Mouse (Mus musculus): ENCODE data around the gene Gja8. TPM values are rescaled to one million over a fixed set of nuclear protein-coding genes. Genes with fewer than 3 reads are reported as not detected.
A peak's percentile ranks its signal among the peaks of the same experiment; 100 is the strongest.

Gja8 gene
- not detected for total RNA-seq (2021)
- polyA plus RNA-seq (2012; rRNA removed): not detected in 2 replicates
- long read RNA-seq: 0 reads

DNA sequence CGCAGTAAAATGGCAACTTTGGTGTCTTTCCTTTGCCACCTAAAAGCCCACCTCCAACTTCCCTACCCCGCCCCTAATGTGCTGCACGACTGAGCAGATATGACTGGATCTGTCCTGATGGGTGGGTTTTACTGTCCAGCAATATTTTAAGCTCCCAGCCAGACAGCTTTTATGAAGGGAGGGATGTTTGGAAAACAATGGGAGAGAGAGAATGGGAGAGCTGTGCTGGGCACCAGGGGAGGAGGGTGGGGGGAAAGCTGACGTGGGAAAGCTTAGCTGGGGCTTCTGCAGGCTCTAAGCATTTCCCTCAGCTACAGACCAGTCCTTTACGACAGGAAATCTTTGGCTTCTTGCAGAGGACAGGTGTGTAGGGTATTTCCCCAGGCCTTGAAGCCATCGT is at the start of gene Gja8:
TSS of gene Gja8 (minus strand) at position 101 of the 400 bp plus-strand sequence.
- Histone ChIP-seq H3K27me3 (ENCODE audit: control insufficient read depth, insufficient read depth, low read length) (no peaks in the 10 kb centered on the region), H3K79me2 (replicated peaks; ENCODE audit: control insufficient read depth, insufficient read depth, low read length) (no peaks in the 10 kb centered on the region), H3K36me3 (ENCODE audit: control insufficient read depth, insufficient read depth, low read length) (no peaks in the 10 kb centered on the region), H3K4me1 (ENCODE audit: control insufficient read depth, insufficient read depth, low read length) (no peaks in the 10 kb centered on the region), H3K27ac (no peak within 1 kb of the TSS), H3K9ac (ENCODE audit: low read depth, low read length) (no peak within 1 kb of the TSS), H3K4me3 (no peak within 1 kb of the TSS)
- 70% methylated on average over 6 of the region's 6 CpGs for WGBS
- DNase-seq: no peak
- intact Hi-C loops (cut with DNase I): no loop called here
- TF ChIP-seq POLR2A (IDR thresholded peaks at IDR 0.05; ENCODE audit: insufficient read depth, low read depth, low read length): no peak
- no peak for TF ChIP-seq EP300 (IDR thresholded peaks at IDR 0.05; ENCODE audit: insufficient read depth, low read depth, low read length)
- no peak for TF ChIP-seq CTCF (IDR thresholded peaks at IDR 0.05)

DNA sequence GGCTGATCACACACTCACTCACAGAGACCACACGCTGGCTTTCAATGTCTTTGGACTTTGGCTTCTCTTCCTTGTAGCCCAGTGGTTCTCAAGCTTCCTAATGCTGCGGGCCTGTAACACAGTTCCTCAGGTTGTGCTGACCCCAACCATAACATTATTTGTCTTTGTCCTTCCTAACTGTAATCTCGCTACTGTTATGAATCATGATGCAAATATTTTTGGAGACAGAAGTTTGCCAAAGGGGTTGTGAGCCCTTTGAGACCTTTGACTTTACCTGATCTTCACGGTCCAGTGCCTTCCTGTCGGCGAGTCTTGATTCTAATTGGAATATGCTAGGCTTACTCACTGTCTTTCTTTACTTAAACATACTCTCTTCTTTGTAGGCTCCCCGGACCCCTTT is 48.6 kb upstream of the Gja8 start:
- no peaks in the 10 kb centered on the region for H3K36me3 ChIP-seq (ENCODE audit: control insufficient read depth, insufficient read depth, low read length)

GRCm38 (mm10) chr3:96970986-96971385 is 45.2 kb upstream of the Gja8 start:
- Histone ChIP-seq H3K27ac (no peak overlapping the region), H3K4me3 (no peak overlapping the region), H3K79me2 (replicated peaks; ENCODE audit: control insufficient read depth, insufficient read depth, low read length) (no peaks in the 10 kb centered on the region), H3K4me1 (ENCODE audit: control insufficient read depth, insufficient read depth, low read length) (no peaks in the 10 kb centered on the region), H3K36me3 (ENCODE audit: control insufficient read depth, insufficient read depth, low read length) (no peaks in the 10 kb centered on the region), H3K27me3 (ENCODE audit: control insufficient read depth, insufficient read depth, low read length) (no peaks in the 10 kb centered on the region), H3K9ac (ENCODE audit: low read depth, low read length) (no peak overlapping the region)
- WGBS: 8% methylated on average over 7 of the region's 7 CpGs
- intact Hi-C loops (cut with DNase I): no loop called here
- TF ChIP-seq POLR2A (IDR thresholded peaks at IDR 0.05; ENCODE audit: insufficient read depth, low read depth, low read length): no peak
- no peak for TF ChIP-seq CTCF (IDR thresholded peaks at IDR 0.05)
- TF ChIP-seq EP300 (IDR thresholded peaks at IDR 0.05; ENCODE audit: insufficient read depth, low read depth, low read length): no peak
- DNase-seq: no peak

More for the DNA sequence above, 48.6 kb upstream of the Gja8 start:
- intact Hi-C loops (cut with DNase I): no loop called here
- DNase-seq: no peak
- 83% methylated on average over 7 of the region's 7 CpGs for WGBS
- Histone ChIP-seq H3K9ac (ENCODE audit: low read depth, low read length) (no peak overlapping the region), H3K79me2 (replicated peaks; ENCODE audit: control insufficient read depth, insufficient read depth, low read length) (no peaks in the 10 kb centered on the region), H3K27me3 (ENCODE audit: control insufficient read depth, insufficient read depth, low read length) (no peaks in the 10 kb centered on the region), H3K4me1 (ENCODE audit: control insufficient read depth, insufficient read depth, low read length) (no peaks in the 10 kb centered on the region), H3K4me3 (no peak overlapping the region), H3K27ac (no peak overlapping the region)
- TF ChIP-seq EP300 (IDR thresholded peaks at IDR 0.05; ENCODE audit: insufficient read depth, low read depth, low read length) (no peak), POLR2A (IDR thresholded peaks at IDR 0.05; ENCODE audit: insufficient read depth, low read depth, low read length) (no peak)

DNA sequence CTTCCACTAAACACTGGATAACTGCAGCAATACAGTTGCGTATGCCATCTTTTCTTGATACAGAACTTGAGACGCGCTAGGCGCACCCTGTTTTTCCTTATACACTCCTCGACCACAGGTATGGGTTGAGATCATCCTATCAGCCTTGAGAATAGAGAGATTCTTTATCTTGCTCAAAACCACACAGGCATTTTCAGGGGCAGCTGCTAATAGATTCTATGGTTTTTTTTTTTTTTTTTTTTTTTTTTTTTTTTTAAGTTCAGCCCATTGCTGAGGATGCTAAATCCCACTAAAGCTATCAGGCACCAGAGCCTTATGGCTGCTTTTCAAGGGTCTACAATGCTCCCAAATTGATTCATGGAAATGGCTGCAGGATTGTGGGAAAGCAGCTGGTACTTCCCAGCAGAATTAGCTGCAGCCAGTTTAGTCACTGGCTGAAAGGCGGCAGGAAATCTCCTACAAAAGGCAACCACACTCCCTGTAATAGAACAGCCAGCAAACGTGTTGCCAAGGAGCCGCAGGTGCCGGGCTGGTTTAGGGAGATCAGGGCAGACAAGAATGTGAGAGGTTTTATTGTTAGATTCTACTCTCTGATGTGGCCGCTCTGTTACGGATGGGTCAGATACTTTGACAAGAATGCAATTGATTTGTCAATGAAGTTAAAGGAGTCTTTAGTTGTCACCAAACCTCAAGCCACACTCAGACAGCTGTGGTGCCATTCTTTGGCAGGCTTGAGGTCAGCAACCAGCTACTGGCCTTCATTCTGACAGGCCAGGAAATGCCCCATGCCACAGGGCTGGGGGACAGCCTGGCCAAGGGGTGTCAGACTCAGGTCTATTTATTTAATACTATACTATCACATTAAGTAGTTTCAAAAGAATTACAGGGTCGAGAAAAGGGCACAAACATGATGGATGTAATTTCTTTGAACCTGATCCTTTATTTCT is 37.5 kb upstream of the Gja8 start:
- Histone ChIP-seq H3K27me3 (ENCODE audit: control insufficient read depth, insufficient read depth, low read length) (no peaks in the 10 kb centered on the region), H3K4me3 (no peak overlapping the region), H3K4me1 (ENCODE audit: control insufficient read depth, insufficient read depth, low read length) (no peaks in the 10 kb centered on the region), H3K36me3 (ENCODE audit: control insufficient read depth, insufficient read depth, low read length) (no peaks in the 10 kb centered on the region), H3K9ac (ENCODE audit: low read depth, low read length) (no peak overlapping the region), H3K27ac (no peak overlapping the region), H3K79me2 (replicated peaks; ENCODE audit: control insufficient read depth, insufficient read depth, low read length) (no peaks in the 10 kb centered on the region)
- no peak for TF ChIP-seq EP300 (IDR thresholded peaks at IDR 0.05; ENCODE audit: insufficient read depth, low read depth, low read length)
- 71% methylated on average over 12 of the region's 12 CpGs for WGBS
- intact Hi-C loops (cut with DNase I): no loop called here
- DNase-seq: no peak

- H3K36me3 ChIP-seq (ENCODE audit: control insufficient read depth, insufficient read depth, low read length): no peaks in the 10 kb centered on the region
- no peak overlapping the region for H3K4me3 ChIP-seq
- no peak overlapping the region for H3K9ac ChIP-seq (ENCODE audit: low read depth, low read length)
- intact Hi-C loops (cut with DNase I): no loop called here
- H3K4me1 ChIP-seq (ENCODE audit: control insufficient read depth, insufficient read depth, low read length): no peaks in the 10 kb centered on the region
- H3K27me3 ChIP-seq (ENCODE audit: control insufficient read depth, insufficient read depth, low read length): no peaks in the 10 kb centered on the region
- no peak overlapping the region for H3K27ac ChIP-seq
- 10% methylated on average over 8 of the region's 8 CpGs for WGBS
- TF ChIP-seq EP300 (IDR thresholded peaks at IDR 0.05; ENCODE audit: insufficient read depth, low read depth, low read length): no peak
- TF ChIP-seq POLR2A (IDR thresholded peaks at IDR 0.05; ENCODE audit: insufficient read depth, low read depth, low read length): no peak
- TF ChIP-seq CTCF (IDR thresholded peaks at IDR 0.05): no peak
- DNase-seq: no peak
- no peaks in the 10 kb centered on the region for H3K79me2 ChIP-seq (replicated peaks; ENCODE audit: control insufficient read depth, insufficient read depth, low read length)
These were observed 34.8 kb upstream of the Gja8 start for GRCm38 (mm10) chr3:96960597-96960996.

DNA sequence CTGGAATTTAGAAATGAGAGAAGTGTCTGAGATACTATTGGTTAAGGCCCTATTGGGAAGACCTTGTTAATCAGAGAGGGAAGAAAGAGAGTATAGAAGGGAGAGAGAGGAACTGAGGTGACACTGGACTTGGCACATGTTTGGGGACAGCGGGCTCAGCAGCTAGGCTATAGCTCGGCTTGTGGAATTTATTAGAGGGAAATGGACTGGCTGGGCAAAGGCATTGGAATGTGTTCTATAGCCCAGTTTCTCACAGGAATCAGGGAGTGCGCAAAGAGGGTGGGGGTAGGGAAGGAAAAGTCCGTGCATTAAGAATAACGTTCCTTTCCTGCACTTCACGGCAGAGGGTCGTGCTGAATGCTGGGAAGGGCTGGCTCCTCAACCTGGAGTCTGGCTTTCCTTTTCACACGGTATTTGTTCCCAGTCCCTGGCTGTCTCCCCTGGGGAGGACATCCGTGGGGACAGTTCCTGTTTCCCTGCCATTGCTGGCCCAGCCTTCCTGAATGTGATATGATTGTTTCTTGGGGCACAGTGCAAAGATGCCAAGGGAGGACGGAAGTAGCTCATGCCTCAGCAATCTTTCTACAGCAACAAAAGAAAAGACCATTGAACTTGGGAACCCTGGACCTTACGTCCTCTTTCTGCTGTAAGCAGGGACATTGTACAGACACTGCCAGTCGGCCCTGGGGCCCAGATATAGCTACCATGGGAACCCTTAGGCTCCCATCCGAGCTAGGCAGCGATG is 27.8 kb upstream of the Gja8 start:
- H3K4me1 ChIP-seq (ENCODE audit: control insufficient read depth, insufficient read depth, low read length): peaks cover 4% of the 10 kb centered on the region
- no peak overlapping the region for H3K4me3 ChIP-seq
- no peaks in the 10 kb centered on the region for H3K27me3 ChIP-seq (ENCODE audit: control insufficient read depth, insufficient read depth, low read length)
- no peaks in the 10 kb centered on the region for H3K36me3 ChIP-seq (ENCODE audit: control insufficient read depth, insufficient read depth, low read length)
- 25% methylated on average over 14 of the region's 14 CpGs for WGBS
- H3K9ac ChIP-seq (ENCODE audit: low read depth, low read length): no peak overlapping the region
- no peak for TF ChIP-seq POLR2A (IDR thresholded peaks at IDR 0.05; ENCODE audit: insufficient read depth, low read depth, low read length)
- TF ChIP-seq EP300 (IDR thresholded peaks at IDR 0.05; ENCODE audit: insufficient read depth, low read depth, low read length): 0 out of 2 replicates have a peak, but pooled peaks have one; percentile 17
- no peak for TF ChIP-seq CTCF (IDR thresholded peaks at IDR 0.05)
- DNase-seq: peak in 1 of 2 experiments; percentile 18
- H3K27ac ChIP-seq: no peak overlapping the region
- intact Hi-C loops (cut with DNase I): no loop called here
- H3K79me2 ChIP-seq (replicated peaks; ENCODE audit: control insufficient read depth, insufficient read depth, low read length): no peaks in the 10 kb centered on the region
